Mouse (Mus musculus) testis, adult 2 months (tissue): ENCODE data around the gene Pdgfc.

ENCODE experiments used
- CTCF ChIP-seq: fragments of 200-500 bp; IDR thresholded peaks from 2 replicates; pipeline ENCODE4 v1.5.1; 2012; ENCODE audit warnings: low read depth, mild to moderate bottlenecking, inconsistent platforms, low read length, moderate library complexity; ENCODE audit not compliant: control insufficient read depth, insufficient read depth, insufficient replicate concordance
- POLR2A ChIP-seq: fragments of 200-500 bp; IDR thresholded peaks from 2 replicates; pipeline ENCODE4 v1.6.1; 2012; ENCODE audit warnings: low read depth, mild to moderate bottlenecking, inconsistent platforms, low read length, moderate library complexity; ENCODE audit not compliant: control insufficient read depth

- TF ChIP-seq POLR2A, result no peak
- no peak for TF ChIP-seq CTCF
These were observed 124.4 kb downstream of the Pdgfc start for GRCm38 (mm10) chr3:81160457-81161165.
